Mouse (Mus musculus): Measurements from ENCODE around the gene Prkaca. TPM values are rescaled to one million over a fixed set of nuclear protein-coding genes. Genes with fewer than 3 reads are reported as not detected.
A peak's percentile ranks its signal among the peaks of the same experiment; 100 is the strongest.

Prkaca gene
- total RNA-seq, 2 experiments from 2014 or later = 389 to 405 TPM

DNA sequence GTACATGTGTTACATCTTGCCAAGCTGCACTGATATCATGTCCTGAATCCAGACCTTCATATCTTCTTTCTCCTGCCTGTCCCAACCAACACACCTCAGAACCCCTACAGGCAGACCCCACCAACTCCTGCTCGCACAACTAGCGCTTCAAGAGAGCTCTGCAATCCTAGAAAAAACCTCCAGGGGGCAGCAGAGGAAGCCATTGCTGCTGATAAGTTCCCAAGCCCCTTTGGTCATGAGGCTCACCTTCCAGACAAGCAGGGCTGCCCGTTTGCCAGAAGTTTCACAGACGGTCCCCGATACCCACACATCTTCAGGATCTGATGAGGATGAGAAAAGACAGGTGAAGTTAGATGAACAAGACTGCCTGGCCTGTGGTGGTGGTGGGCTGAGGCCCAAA lies 66.3 kb downstream of the Prkaca start:
- DNase-seq = peak; percentile 87

DNA sequence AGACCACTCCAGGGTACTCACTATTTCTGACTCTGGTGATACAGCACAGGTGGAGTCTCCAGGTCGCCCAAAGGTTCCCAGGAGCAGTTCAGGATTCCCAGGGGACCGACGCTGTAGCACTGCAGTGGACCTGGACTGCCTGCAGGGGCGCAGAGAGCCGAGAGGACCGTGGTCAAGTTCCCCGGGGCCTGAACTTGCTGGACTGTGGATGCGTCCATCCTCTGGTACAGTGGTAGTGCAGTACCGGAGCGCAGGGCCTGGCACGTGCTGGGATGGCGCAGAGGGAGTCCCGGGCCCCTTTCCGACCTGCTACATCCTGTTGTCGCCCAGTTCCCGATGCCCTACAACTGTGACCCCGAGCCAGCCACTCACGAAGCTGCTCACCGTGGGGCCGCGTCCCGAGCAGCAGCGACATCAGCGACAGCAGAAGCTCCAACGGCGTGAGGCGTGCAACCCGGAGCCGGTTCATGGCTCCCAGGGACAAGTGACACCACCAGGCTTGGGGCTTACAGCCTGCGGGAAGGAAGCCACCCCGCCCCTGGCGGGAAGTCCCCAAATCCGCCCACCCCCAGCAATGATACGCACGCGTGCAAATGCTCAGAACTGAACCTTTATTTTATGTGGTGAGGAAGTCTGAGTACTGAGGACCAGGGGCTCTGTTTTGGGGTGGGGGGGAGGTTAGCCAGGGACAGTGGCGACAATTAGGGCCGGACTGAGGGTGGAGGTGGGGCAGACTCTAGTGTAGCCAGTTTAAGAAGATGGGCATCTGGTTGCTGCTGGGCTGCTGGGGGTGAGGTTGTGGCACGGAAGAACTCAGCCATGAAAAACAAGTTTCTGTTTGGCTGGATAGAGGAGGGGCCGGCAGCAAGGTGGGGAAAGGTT lies 69.5 kb downstream of the Prkaca start, which contains the start of gene Il27ra:
Gene Il27ra, minus strand, starts transcription at position 524 of the 882 bp plus-strand sequence.
- peak; percentile 84 for DNase-seq

DNA sequence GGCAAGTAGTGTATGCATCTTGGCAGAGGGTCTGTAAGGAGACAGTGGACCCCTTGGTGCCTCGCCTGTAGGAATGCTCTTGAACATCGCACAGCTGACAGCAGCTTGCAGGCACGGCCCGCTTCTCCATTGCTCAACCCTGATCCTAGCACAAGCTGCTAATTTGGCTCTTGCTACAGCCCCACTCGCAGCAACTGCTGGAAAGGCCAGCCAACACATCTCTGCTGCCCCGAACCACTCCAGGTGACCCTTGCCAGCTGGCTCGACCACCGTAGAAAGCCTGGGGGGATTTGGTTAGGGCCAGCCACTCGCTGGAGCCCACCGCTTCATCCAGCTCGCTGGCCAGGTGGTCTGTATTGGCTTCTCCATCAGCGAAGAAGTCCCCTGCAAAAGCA lies 70.2 kb downstream of the Prkaca start:
- DNase-seq = no peak

- no peak for DNase-seq
These were observed 71.3 kb downstream of the Prkaca start for GRCm38 (mm10) chr8:84044103-84044502.

GRCm38 (mm10) chr8:84044900-84045299 lies 72.1 kb downstream of the Prkaca start, which contains the start of gene Rln3:
Gene Rln3 (minus strand): TSS chr8:84045000.
- DNase-seq = no peak

Small RNAs within 50 kb of the gene (microRNA-seq; reads per million reads assigned to microRNA genes)
- 0 reads per million in 2 experiments for gene Gm44330
- 0 reads per million in 2 experiments for gene Gm44450
- 0.61 to 1.0 reads per million in 2 experiments for gene Mir1199
- gene Mir8111 = 1.7 to 5.9 reads per million in 2 experiments

Other genes starting within 250 kb of the Prkaca start
- gene Adgre5, start 231.7 kb upstream of the Prkaca start, total RNA-seq (2021) = 10 to 100 TPM; 62.8 to 63.4 TPM
- gene Adgrl1, start 72.9 kb upstream of the Prkaca start, total RNA-seq (2021) = 10 to 100 TPM; 37.5 to 39.8 TPM
- under 1 TPM; 0.27 to 0.41 TPM for gene Gm10644, start 17.8 kb upstream of the Prkaca start, total RNA-seq (2021)
- 10 to 100 TPM; 25.8 to 26.1 TPM for gene Asf1b, start 17.5 kb upstream of the Prkaca start, total RNA-seq (2021)
- 10 to 100 TPM; 36.6 to 42.9 TPM for gene Samd1, start 24.7 kb downstream of the Prkaca start, total RNA-seq (2021)
- under 1 TPM in 1 of 2 experiments, not detected in 1; 0.83 TPM for gene 1700067K01Rik, start 28.5 kb downstream of the Prkaca start, total RNA-seq (2021)
- gene 2210011C24Rik, start 39.2 kb downstream of the Prkaca start, total RNA-seq (2021) = 1 to 10 TPM in 1 of 2 experiments, under 1 TPM in 1; 0.93 to 1.4 TPM
- gene Palm3, start 48.5 kb downstream of the Prkaca start, total RNA-seq (2021) = under 1 TPM; 0.31 to 0.38 TPM
- gene Il27ra, start 69.6 kb downstream of the Prkaca start, total RNA-seq (2021) = 1 to 10 TPM; 4.0 to 4.2 TPM
- not detected for gene Rln3, start 72.0 kb downstream of the Prkaca start, total RNA-seq (2021)
- 1 to 10 TPM; 3.7 to 4.5 TPM for gene Gm10643, start 92.1 kb downstream of the Prkaca start, total RNA-seq (2021)
- 10 to 100 TPM; 12.5 to 13.5 TPM for gene Rfx1, start 93.8 kb downstream of the Prkaca start, total RNA-seq (2021)
- gene Dcaf15, start 131.8 kb downstream of the Prkaca start, total RNA-seq (2021) = 10 to 100 TPM; 19.7 to 20.5 TPM
- gene Podnl1, start 153.0 kb downstream of the Prkaca start, total RNA-seq (2021) = not detected
- 10 to 100 TPM; 12.6 to 15.6 TPM for gene Cc2d1a, start 174.9 kb downstream of the Prkaca start, total RNA-seq (2021)
- under 1 TPM; 0.38 to 0.60 TPM for gene 4930432K21Rik, start 175.0 kb downstream of the Prkaca start, total RNA-seq (2021)
- gene Nanos3, start 212.2 kb downstream of the Prkaca start, total RNA-seq (2021) = 1 to 10 TPM; 3.6 to 4.3 TPM

All from heart, postnatal 4 days (tissue).